Mouse (Mus musculus) kidney, postnatal 36 days (tissue): Measurements from ENCODE around the gene Ccnt1.

ENCODE experiments used
- DNase-seq, 2 experiments: peaks; one replicate each; pipeline ENCODE4 v3.0.0; 2021 to 2022; ENCODE audit warnings: mixed read lengths in 2 of 2

Ccnt1 gene

DNA sequence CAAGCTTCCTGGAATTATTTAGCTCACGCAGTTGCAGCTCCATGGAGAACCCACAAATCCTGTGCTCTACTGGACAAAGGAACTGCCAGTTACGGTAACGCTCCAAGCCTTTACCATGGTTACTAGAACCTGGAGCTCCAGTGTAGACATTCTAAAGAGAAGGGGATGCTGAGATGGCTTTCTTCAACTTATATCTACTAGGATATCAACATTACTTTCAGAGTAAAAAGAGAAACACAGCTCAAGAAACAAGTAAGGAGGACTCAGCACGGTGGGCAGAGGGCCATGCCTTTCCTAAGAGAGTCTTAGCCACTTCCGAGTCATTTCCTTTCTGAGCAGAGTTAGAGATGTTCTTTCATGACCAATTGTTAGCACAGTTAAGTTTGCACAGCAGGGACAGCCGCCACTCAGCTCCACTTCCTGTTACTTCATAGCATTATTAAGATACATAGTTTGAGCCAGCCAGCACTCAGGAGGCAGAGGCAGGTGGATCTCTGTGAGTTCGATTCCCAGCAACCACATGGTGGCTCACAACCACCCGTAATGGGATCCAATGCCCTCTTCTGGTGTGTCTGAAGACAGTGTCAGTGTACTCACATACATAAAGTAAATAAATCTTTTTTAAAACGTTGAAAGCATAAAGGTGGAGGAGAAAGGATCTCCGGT is at the start of gene Ccnt1, which contains the start of gene 4930415O20Rik:
Ccnt1 (minus strand) TSS at position 51 of the 666 bp plus-strand sequence.
4930415O20Rik (plus strand) TSS at position 132 of the 666 bp plus-strand sequence.
- no peak for DNase-seq

- DNase-seq = peak; percentile 62 to 84
Observed at GRCm38 (mm10) chr15:98617176-98617537, 46.4 kb upstream of the Ccnt1 start.

DNA sequence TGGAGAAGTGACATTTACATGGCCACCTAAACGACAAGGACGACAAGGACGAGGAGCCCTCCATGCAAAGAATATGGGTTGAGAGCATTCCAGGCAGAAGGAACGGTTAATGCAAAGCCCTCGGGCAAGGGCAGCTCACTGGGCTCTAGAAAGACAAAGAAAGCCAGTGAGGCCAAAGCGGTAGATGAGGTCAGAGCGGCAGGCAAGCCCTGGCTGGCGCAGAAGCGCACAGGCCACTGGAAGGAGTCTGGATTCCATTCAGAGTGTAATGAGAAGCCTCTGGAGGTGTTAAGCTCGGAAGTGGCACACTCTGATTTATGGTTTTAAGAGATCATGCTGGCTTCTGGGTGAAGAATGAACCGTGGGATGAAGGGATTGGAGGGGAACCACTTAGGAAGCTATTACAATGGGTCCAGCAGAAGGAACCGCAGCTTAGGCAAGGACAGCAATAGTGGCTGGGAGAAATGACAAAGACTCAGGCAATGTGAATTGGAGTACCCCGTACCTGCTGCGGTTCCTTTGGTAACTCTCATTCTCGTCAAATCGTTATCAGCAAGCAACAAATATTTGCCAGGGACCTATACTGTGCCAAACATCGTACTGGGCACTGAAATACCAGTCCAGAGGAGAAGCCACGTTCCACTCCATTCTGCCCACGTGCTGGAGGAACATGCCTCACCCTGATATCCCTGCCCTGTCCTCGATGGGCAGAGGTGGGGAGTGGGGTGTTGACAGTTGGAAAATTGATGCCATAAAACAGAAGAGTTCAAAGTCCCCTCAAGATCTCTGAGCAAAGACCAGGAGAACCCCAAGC is 45.8 kb upstream of the Ccnt1 start:
- peak; percentile 53 to 60 for DNase-seq

GRCm38 (mm10) chr15:98615751-98616150 is 45.0 kb upstream of the Ccnt1 start:
- no peak for DNase-seq

- DNase-seq = peak; percentile 65 to 66
Observed at GRCm38 (mm10) chr15:98614971-98615370, 44.2 kb upstream of the Ccnt1 start.

DNA sequence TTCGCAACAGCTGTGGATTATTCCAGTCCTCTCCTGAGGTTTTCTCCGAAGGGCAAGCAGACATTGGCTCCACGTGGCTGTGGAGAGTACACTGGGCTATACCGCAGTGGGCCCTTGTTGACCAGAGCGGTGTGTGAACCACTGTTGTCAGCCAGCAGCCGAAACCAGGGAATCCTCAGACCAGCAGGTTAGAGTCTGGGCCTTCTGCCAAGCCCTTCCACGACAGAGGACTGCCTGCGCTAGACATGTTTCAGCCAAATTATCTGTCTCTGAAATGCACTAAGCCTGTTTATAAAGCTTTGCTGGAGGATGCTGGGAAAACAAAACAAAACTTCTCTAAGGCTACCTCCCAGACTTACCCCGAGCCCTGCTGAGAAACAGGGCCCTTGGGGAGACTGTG is 43.8 kb upstream of the Ccnt1 start:
- DNase-seq = peak; percentile 77 to 83

DNA sequence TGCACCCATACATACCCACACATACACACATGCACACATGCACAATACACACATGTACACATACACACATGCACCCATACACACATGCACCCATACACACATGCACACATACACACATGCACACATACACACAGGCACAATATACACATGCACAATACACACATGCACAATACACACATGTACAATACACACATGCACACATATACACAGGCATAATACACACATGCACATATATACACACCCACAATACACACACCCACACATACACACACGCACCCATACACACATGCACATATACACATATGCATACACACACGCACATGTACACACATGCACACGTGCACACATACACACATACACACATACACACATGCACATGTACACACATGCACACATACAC is 41.5 kb upstream of the Ccnt1 start:
- no peak for DNase-seq

DNA sequence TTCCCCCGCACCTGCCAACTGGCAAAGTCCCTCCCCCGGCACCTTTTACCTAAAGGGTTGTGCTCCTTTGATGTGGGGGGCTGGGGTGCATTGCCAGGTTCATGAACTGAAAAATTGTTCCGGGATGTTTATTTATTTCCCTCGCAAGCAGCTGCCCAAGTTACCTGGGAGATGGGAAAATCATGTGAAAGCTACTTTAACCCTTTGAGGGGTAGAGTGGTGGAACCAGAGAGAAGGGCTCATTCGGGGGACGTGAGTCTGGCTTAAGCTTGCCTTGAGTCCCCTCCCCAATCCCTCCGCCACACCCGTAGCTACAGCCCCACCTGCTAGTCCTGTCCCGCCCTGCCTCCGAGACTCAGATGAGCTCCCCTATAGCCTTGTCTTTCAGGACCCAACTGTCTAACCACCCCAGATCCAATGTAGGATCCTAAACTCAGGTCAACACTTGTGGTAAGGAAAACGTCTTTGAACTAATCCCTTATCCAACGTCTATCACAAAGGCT is 39.5 kb upstream of the Ccnt1 start:
- DNase-seq = no peak

DNA sequence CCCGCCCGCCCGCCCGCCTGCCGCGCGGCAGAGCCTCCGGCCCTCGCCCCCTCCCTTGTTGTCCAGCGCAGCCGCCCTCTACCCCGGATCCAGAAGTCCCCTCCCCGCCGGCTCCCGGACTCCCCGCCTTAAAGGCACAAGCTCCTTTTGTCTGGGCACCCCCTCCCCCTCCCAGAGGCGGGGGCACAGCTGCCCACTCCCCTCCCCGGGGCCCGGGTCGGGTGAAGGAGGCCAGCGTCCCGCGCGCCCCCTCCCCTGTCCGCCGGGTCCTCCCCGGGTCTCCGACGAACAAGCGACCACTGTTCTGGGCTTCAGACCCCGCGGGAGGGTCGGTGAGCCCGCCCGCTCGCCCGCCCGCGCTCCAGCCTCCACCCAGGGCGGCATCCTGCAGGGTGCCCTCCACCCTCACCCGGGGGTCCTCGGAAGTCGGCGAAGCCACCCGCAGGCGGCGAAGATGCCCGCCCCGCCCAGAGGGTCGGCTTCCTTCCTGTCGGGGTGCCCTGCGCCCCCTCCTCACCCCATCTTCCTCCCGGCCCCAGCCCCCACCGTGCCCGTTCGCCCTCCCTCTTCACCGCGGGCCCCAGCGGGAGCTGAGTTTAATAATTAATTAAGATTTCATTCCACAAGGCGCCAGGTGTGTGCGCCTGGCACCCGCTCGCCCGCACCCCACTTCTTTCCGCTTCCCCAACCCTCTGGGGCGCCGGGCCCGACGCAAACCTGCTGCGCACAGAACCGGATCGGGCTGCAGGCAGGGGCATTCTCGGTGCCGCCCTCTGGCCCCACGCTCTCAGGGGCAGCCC is 38.8 kb upstream of the Ccnt1 start, which contains the start of gene Adcy6:
Adcy6 (minus strand) TSS at position 746 of the 800 bp plus-strand sequence.
- peak; percentile 92 to 93 for DNase-seq

DNA sequence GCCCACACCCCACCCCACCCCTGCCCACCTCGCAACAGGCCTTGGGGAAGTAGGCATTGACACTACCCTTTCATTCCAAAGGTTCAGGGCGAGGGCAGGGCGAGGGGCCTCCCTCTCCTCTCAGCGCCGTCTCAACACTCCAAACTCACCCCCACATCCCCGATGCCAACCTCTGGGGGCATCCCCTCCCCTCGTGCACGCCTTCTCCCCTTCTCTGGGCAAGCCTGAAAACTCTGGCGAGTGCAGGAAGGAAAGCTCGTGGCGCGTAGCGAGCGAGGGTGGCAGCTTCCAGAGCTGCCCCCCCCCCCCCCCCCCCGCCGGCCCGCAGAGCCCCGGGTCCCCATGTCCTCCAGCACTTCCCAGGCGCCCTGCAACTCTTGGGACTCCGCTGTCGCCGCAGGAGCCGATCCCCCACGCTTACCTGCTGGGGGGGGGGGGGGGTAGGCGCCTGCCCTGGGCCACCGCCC is 38.1 kb upstream of the Ccnt1 start:
- peak in 1 of 2 experiments; percentile 47 for DNase-seq

- DNase-seq = peak in 1 of 2 experiments; percentile 42
Observed at GRCm38 (mm10) chr15:98608058-98608783, 37.5 kb upstream of the Ccnt1 start.

- DNase-seq = peak; percentile 85 to 87
Observed at GRCm38 (mm10) chr15:98607557-98607956, 36.8 kb upstream of the Ccnt1 start.

- no peak for DNase-seq
Observed at GRCm38 (mm10) chr15:98606739-98607138, 36.0 kb upstream of the Ccnt1 start.

DNA sequence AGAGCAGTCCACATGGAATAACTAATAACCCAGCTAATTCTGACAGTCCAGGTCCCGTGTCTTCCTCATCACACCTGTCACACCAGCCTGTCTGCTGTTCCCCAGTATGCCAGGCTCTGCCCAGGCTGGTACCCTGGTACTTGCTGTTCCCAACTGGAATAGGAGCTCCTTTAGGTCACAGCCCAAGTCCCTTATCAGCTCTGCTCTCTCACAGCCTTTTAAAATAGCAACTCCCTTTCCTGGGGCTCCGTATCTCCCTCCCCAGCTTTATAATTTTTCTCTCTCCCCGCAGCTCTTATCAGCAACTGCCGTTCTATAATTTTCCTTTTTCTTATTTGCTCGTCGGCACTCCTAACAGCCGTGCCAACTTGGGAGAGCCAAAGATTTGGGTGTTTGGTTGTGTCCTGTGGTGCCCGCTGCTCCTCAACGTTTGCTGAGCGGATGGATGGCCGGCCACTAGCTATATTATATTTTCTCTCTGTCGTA is 35.4 kb upstream of the Ccnt1 start:
- DNase-seq = no peak

- peak in 1 of 2 experiments; percentile 56 for DNase-seq
Observed at GRCm38 (mm10) chr15:98604041-98604575, 33.4 kb upstream of the Ccnt1 start.

- peak; percentile 60 to 70 for DNase-seq
Observed at GRCm38 (mm10) chr15:98602921-98603458, 32.3 kb upstream of the Ccnt1 start.

DNA sequence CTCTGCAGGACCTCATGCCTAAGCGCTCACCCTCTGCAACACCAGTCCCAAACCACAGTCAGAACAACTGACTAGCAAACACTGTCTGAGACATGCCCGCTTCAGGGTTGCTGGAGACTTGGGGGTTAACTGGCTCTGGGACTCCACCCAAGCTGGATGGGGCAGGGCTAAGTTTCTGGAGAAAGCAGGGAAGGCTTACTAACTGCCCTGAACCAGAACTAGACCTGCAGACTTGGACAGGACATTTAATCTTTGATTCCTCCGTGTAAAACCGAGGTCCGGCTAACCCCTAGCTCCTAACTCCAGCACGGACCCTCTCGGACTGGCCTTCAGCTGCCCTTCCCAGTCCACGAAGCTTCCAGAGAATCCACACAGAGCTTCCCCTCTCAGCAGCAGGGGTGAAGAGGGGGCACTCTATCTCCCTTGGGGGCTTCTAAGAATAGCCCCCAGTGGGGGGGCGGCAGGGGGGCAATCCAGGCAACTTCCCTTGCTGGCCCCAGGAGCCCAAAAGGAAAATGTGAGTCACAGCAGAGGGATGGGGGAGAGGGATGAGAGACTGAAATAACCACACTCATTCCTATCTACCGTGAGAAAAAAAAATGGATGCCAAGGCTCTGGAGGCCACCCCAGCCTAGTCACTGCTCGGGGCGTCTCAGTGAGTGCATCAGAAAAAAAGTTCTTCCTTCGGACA is 31.6 kb upstream of the Ccnt1 start:
- DNase-seq = peak in 1 of 2 experiments; percentile 52

GRCm38 (mm10) chr15:98601832-98602190 is 31.1 kb upstream of the Ccnt1 start:
- DNase-seq = no peak

DNA sequence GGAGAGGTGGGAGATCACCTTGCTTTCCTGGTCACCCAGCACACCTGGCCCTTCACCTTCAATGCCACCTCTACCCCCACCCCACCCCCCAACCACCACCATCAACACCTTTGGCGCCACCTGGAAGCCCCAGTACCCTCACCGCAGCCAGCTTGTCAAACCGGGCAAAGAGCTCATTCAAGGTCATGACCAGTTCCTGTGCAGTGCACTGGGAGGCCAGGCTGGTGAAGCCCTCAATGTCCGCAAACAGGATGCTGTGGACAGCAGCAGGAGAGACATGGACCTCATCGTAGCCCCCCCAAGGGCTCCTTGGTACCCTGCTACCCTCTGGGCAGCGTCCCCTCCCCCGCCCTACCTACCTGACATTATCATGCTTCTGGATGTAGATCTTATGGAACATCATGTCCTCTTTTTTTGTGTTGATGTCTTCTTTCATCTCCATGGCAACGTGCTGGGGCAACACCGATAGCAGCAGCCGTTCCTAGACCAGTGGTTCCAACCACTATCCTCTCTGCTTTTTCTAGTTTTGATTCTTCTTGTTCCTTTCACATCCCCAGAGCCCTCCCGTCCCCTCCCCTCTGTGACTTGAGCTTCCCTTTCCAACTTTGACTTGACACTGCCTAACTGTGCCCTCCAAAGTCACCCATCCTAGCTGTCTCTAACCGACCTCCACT is 29.4 kb upstream of the Ccnt1 start:
- no peak for DNase-seq

- DNase-seq = no peak
Observed at GRCm38 (mm10) chr15:98596609-98597008, 25.9 kb upstream of the Ccnt1 start.
